Mouse (Mus musculus) left cerebral cortex, postnatal 4 days (tissue): ENCODE data around the gene Cnn1. TPM values are rescaled to one million over a fixed set of nuclear protein-coding genes. Genes with fewer than 3 reads are reported as not detected.

ENCODE experiments used
- DNase-seq: peaks from one replicate; pipeline ENCODE4 v3.0.0-alpha.2; 2022
- intact Hi-C: fragments of 180-260 bp; cut with DNase I; formaldehyde crosslinking; loops from one replicate; pipeline ENCODE4 v1.15.1; 2025
- microRNA-seq: library from miRNA; unstranded; fragments of <30 nt; microRNA quantifications from one replicate; pipeline ENCODE4 v1.2.0, GENCODE M21; 2022
- total RNA-seq, 2 experiments: library from RNA; stranded (reverse); gene quantifications; 2 replicates each; pipeline ENCODE4 v1.2.3; 2021

The Cnn1 gene
- total RNA-seq, 2 experiments from 2014 or later: 0.44 TPM; not detected in 1

DNA sequence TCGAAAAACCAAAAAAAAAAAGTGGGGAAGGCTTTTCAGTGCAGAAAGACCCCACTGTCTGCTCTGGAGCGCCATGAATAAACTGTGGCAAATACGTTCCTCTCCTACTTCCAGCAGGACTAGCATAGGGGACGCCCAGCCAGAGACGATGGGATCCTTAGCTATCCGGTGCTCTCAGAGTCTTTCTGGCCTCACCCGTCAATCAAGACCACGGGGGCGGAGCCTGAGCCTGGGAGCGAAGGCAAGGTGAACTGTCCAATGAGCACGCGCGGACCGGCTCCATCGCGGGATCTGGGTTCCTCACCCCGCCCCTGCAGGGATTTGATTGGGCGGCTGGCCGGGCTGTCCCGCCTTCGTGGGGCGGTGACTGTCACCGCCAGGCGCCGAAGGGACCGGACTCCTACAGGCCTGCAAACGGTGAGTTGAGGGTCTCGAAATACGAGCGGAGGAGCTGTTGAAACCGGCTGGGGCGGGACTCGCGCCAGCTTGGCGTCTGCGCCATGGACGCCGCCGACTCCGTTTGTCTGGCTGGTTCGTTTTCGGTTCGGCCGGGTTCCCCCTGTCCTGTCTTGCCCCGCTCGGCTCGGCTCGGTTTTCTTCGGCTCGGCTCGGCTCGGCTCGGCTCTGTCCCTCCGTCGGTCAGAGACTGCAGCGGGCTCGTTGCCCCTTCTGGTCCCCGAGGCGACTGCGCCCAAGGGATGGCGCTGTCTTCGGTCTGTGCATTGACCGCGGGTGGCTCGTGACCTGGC is 57.7 kb downstream of the Cnn1 start, which contains the start of gene Pigyl:
Gene Pigyl, plus strand, starts transcription at position 350 of the 749 bp plus-strand sequence.
- peak; percentile 100 for DNase-seq
- intact Hi-C loops: no loop called here

GRCm38 (mm10) chr9:22157516-22158265 is 58.7 kb downstream of the Cnn1 start:
- DNase-seq: no peak
- intact Hi-C loops: no loop called here

Small RNA genes lying within 50 kb of the gene (microRNA-seq; reads per million reads assigned to microRNA genes)
- gene Mir7084: 1.2 reads per million

Other genes starting within 250 kb of the Cnn1 start
- gene Dock6, start 246.6 kb upstream of the Cnn1 start, total RNA-seq: 10 to 100 TPM; 28.9 to 29.2 TPM
- gene Rab3d, start 181.0 kb upstream of the Cnn1 start, total RNA-seq: 10 to 100 TPM; 31.1 to 41.1 TPM
- 10 to 100 TPM; 18.5 to 20.8 TPM for gene Ccdc159, start 171.7 kb upstream of the Cnn1 start, total RNA-seq
- gene Tmem205, start 171.7 kb upstream of the Cnn1 start, total RNA-seq: 10 to 100 TPM; 28.1 to 31.6 TPM
- gene Plppr2, start 162.2 kb upstream of the Cnn1 start, total RNA-seq: 100 to 1,000 TPM; 199 to 225 TPM
- 10 to 100 TPM; 11.8 to 12.6 TPM for gene Swsap1, start 143.5 kb upstream of the Cnn1 start, total RNA-seq
- gene Epor, start 135.7 kb upstream of the Cnn1 start, total RNA-seq: 1 to 10 TPM; 1.9 to 2.4 TPM
- gene Rgl3, start 109.8 kb upstream of the Cnn1 start, total RNA-seq: 1 to 10 TPM in 1 of 2 experiments, under 1 TPM in 1; 0.90 to 1.4 TPM
- gene Ccdc151, start 96.6 kb upstream of the Cnn1 start, total RNA-seq: 1 to 10 TPM; 6.2 to 6.9 TPM
- gene Prkcsh, start 96.4 kb upstream of the Cnn1 start, total RNA-seq: 10 to 100 TPM; 89.6 to 95.2 TPM
- 100 to 1,000 TPM; 365 to 366 TPM for gene Elavl3, start 47.2 kb upstream of the Cnn1 start, total RNA-seq
- not detected for gene Gm49318, start 28.0 kb upstream of the Cnn1 start, total RNA-seq
- 10 to 100 TPM; 28.6 to 30.1 TPM for gene Zfp653, start 27.8 kb upstream of the Cnn1 start, total RNA-seq
- 10 to 100 TPM; 43.2 to 44.6 TPM for gene Ecsit, start 13.8 kb upstream of the Cnn1 start, total RNA-seq
- gene Elof1, start 18.0 kb downstream of the Cnn1 start, total RNA-seq: 10 to 100 TPM; 65.7 to 66.6 TPM
- under 1 TPM; 0.26 to 0.38 TPM for gene Acp5, start 36.5 kb downstream of the Cnn1 start, total RNA-seq
- gene Pigyl, start 57.6 kb downstream of the Cnn1 start, total RNA-seq: 10 to 100 TPM; 37.4 to 38.1 TPM
- under 1 TPM; 0.78 to 0.83 TPM for gene Zfp872, start 88.9 kb downstream of the Cnn1 start, total RNA-seq
- gene Zfp809, start 126.5 kb downstream of the Cnn1 start, total RNA-seq: 10 to 100 TPM; 12.8 to 13.7 TPM
- 1 to 10 TPM; 5.0 to 6.2 TPM for gene Zfp599, start 160.7 kb downstream of the Cnn1 start, total RNA-seq
- gene Zfp810, start 208.4 kb downstream of the Cnn1 start, total RNA-seq: 10 to 100 TPM; 24.3 to 24.6 TPM